Mouse (Mus musculus) CH12.LX (cell line): ENCODE results near the gene Tmem106b.
A peak's percentile ranks its signal among the peaks of the same experiment; 100 is the strongest.

Source experiments
- CTCF ChIP-seq, 2 experiments: IDR thresholded peaks in 1 of 2; conservative IDR thresholded peaks in 1 of 2; 2 replicates each; pipeline ENCODE4 v1.5.1; 2011 to 2012; ENCODE audit warnings: low read depth in 2 of 2, low read length in 2 of 2, improper control_type of control experiment in 1 of 2, inconsistent platforms in 1 of 2, mild to moderate bottlenecking in 1 of 2, moderate library complexity in 1 of 2
- EP300 ChIP-seq: IDR thresholded peaks from 2 replicates; pipeline ENCODE4 v1.6.1; 2011; ENCODE audit warnings: low read length, improper control_type of control experiment
- ETS1 ChIP-seq: conservative IDR thresholded peaks from 2 replicates; pipeline ENCODE4 v1.6.1; 2012; ENCODE audit warnings: low read depth, mild to moderate bottlenecking, inconsistent platforms, low read length, improper control_type of control experiment, moderate library complexity
- KAT2A ChIP-seq: IDR thresholded peaks from 2 replicates; pipeline ENCODE4 v1.6.1; 2012; ENCODE audit warnings: low read length, improper control_type of control experiment, inconsistent platforms; ENCODE audit not compliant: insufficient replicate concordance
- MEF2A ChIP-seq: IDR thresholded peaks from 2 replicates; pipeline ENCODE4 v1.6.1; 2014; ENCODE audit warnings: low read depth, mild to moderate bottlenecking, inconsistent platforms, low read length, improper control_type of control experiment, borderline replicate concordance
- POLR2A ChIP-seq: IDR thresholded peaks from 2 replicates; pipeline ENCODE4 v1.6.1; 2011; ENCODE audit warnings: low read depth, mild to moderate bottlenecking, improper control_type of control experiment, low read length
- USF1 ChIP-seq: IDR thresholded peaks from 2 replicates; pipeline ENCODE4 v1.6.1; 2014; ENCODE audit warnings: low read depth, mild to moderate bottlenecking, inconsistent platforms, low read length, improper control_type of control experiment

DNA sequence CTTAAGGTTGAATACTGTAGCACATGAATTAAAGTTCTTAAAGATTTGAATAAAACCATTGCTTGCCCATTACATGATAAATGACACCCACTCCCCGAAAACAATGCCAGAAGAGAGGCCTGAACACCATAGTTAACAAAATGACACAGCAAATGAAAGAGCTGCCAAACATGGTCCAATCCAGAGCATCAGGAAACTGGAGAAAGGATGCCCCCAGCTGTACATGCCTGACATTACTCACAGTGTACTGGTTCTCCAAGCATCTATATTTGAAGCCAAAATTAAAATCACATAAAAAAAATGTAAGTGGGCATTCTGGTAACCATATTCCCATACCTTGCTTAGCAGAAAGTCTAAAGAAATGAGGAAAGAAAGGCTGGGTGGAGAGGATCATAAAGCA, 38.6 kb upstream of the Tmem106b start:
- TF ChIP-seq POLR2A (no peak), KAT2A (no peak), CTCF (conservative IDR thresholded peaks at IDR 0.05 in 1 of 2, IDR thresholded peaks at IDR 0.05 in 1 of 2; ENCODE audit: low read depth in 2 of 2, low read length in 2 of 2) (peak in 1 of 2 experiments; percentile 35; a peak in 1 of 4 replicates), USF1 (no peak), ETS1 (no peak), MEF2A (no peak), EP300 (no peak)
